Mouse (Mus musculus): ENCODE data around the gene Six6. TPM values are rescaled to one million over a fixed set of nuclear protein-coding genes. Genes with fewer than 3 reads are reported as not detected.

The Six6 gene
- polyA plus RNA-seq, 1 experiment from 2014 or later: not detected

DNA sequence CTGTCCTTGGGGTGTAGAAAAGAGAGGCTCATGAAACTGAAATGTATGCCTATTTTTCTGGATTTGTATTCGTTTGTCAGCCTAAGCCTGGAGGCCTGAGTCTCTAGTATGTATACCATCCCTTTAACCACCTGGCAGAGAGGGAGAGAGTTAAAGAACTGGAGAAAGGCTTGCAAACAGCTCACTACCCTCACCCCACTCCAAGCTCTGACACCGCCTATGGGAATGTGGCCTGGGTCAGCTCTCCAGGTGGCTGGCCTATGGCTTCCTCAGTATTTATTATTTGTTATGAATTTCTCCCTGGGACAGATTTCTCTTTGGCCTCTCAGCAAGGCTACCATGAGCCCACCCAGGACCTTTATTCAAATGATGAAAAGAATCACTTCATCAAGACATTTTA lies 7.6 kb downstream of the Six6 start:
- Histone ChIP-seq H3K27me3 (ENCODE audit: control insufficient read depth, insufficient read depth, low read length) (peaks cover 61% of the 10 kb centered on the region), H3K9ac (ENCODE audit: low read length) (no peak overlapping the region), H3K27ac (ENCODE audit: low read depth, low read length) (no peak overlapping the region), H3K4me2 (ENCODE audit: low read depth) (no peak overlapping the region), H3K4me3 (ENCODE audit: low read depth, low read length) (no peak overlapping the region), H3K4me1 (ENCODE audit: control insufficient read depth, insufficient read depth, low read length) (no peaks in the 10 kb centered on the region), H3K9me3 (ENCODE audit: control insufficient read depth, low read length) (no peaks in the 10 kb centered on the region), H3K36me3 (ENCODE audit: control insufficient read depth, insufficient read depth, low read length) (no peaks in the 10 kb centered on the region)
- no peak for ATAC-seq (ENCODE audit: insufficient read depth, low FRiP score, low TSS enrichment)
- WGBS: 23% methylated on average over 2 of the region's 2 CpGs
- DNase-seq (ENCODE audit: low spot score): no peak

DNA sequence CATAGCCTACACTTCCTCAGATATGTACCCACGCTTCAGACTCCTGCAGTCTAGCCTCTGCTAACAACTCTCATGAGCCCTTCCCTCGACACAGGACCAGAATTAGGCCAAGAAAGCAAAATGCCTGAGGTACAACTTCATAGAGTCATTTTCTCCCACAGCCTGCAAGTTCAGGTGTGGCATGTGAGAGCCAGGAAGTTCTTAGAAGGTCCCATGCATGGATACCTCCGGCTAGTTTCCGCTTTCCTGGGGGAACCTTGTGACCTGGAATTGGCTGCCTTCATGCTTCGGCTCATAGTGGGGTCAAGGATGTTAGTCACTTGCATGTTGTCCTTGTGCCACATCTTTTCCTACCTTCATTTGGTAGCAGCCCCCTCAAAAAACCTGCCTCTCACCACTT lies 13.4 kb downstream of the Six6 start:
- no peak overlapping the region for H3K9ac ChIP-seq (ENCODE audit: low read length)
- no peak overlapping the region for H3K4me2 ChIP-seq (ENCODE audit: low read depth)
- H3K36me3 ChIP-seq (ENCODE audit: control insufficient read depth, insufficient read depth, low read length): no peaks in the 10 kb centered on the region
- H3K4me1 ChIP-seq (ENCODE audit: control insufficient read depth, insufficient read depth, low read length): no peaks in the 10 kb centered on the region
- H3K4me3 ChIP-seq (ENCODE audit: low read depth, low read length): no peak overlapping the region
- H3K9me3 ChIP-seq (ENCODE audit: control insufficient read depth, low read length): no peaks in the 10 kb centered on the region
- DNase-seq (ENCODE audit: low spot score) (no peak), ATAC-seq (ENCODE audit: insufficient read depth, low FRiP score, low TSS enrichment) (no peak)
- H3K27ac ChIP-seq (ENCODE audit: low read depth, low read length): no peak overlapping the region
- H3K27me3 ChIP-seq (ENCODE audit: control insufficient read depth, insufficient read depth, low read length): peaks cover 5% of the 10 kb centered on the region
- WGBS: 83% methylated on average over 5 of the region's 5 CpGs

DNA sequence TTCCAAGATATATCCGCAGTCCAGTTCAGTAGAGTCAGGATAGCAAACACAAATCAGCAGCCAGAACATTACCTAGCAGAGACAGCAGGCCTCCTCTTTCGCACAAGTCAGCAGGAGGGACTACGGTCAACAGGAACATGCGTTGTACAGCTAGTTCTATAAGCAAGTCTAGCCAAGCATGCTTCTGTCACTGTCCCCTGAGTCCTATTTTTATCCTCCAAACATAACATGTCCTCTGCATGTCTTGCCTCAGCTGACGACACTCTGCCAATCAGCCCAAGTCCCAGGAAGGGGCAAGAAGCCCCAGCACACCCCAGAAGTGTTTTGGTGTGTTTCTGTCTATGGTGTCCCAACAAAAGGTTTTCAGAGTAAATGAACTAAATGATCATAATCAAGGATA lies 14.2 kb downstream of the Six6 start:
- WGBS: 84% methylated on average over 5 of the region's 5 CpGs
- H3K9ac ChIP-seq (ENCODE audit: low read length): no peak overlapping the region
- H3K9me3 ChIP-seq (ENCODE audit: control insufficient read depth, low read length): no peaks in the 10 kb centered on the region
- no peak overlapping the region for H3K4me2 ChIP-seq (ENCODE audit: low read depth)
- ATAC-seq (ENCODE audit: insufficient read depth, low FRiP score, low TSS enrichment) (no peak), DNase-seq (ENCODE audit: low spot score) (no peak)
- no peaks in the 10 kb centered on the region for H3K4me1 ChIP-seq (ENCODE audit: control insufficient read depth, insufficient read depth, low read length)
- no peak overlapping the region for H3K27ac ChIP-seq (ENCODE audit: low read depth, low read length)
- 0 out of 2 replicates have a peak, but pooled peaks cover 2% of the 10 kb centered on the region for H3K27me3 ChIP-seq (ENCODE audit: control insufficient read depth, insufficient read depth, low read length)
- no peaks in the 10 kb centered on the region for H3K36me3 ChIP-seq (ENCODE audit: control insufficient read depth, insufficient read depth, low read length)
- no peak overlapping the region for H3K4me3 ChIP-seq (ENCODE audit: low read depth, low read length)

GRCm38 (mm10) chr12:72954906-72955305 lies 15.2 kb downstream of the Six6 start:
- Histone ChIP-seq H3K27me3 (ENCODE audit: control insufficient read depth, insufficient read depth, low read length) (no peaks in the 10 kb centered on the region), H3K36me3 (ENCODE audit: control insufficient read depth, insufficient read depth, low read length) (no peaks in the 10 kb centered on the region), H3K9ac (ENCODE audit: low read length) (no peak overlapping the region), H3K4me1 (ENCODE audit: control insufficient read depth, insufficient read depth, low read length) (no peaks in the 10 kb centered on the region), H3K4me3 (ENCODE audit: low read depth, low read length) (no peak overlapping the region), H3K4me2 (ENCODE audit: low read depth) (no peak overlapping the region), H3K9me3 (ENCODE audit: control insufficient read depth, low read length) (no peaks in the 10 kb centered on the region), H3K27ac (ENCODE audit: low read depth, low read length) (no peak overlapping the region)
- DNase-seq (ENCODE audit: low spot score) (no peak), ATAC-seq (ENCODE audit: insufficient read depth, low FRiP score, low TSS enrichment) (no peak)
- WGBS: 77% methylated on average over 4 of the region's 4 CpGs

GRCm38 (mm10) chr12:72957829-72958424 lies 18.2 kb downstream of the Six6 start:
- Histone ChIP-seq H3K36me3 (ENCODE audit: control insufficient read depth, insufficient read depth, low read length) (no peaks in the 10 kb centered on the region), H3K4me1 (ENCODE audit: control insufficient read depth, insufficient read depth, low read length) (no peaks in the 10 kb centered on the region), H3K27ac (ENCODE audit: low read depth, low read length) (no peak overlapping the region), H3K4me3 (ENCODE audit: low read depth, low read length) (no peak overlapping the region), H3K9me3 (ENCODE audit: control insufficient read depth, low read length) (no peaks in the 10 kb centered on the region), H3K4me2 (ENCODE audit: low read depth) (no peak overlapping the region), H3K9ac (ENCODE audit: low read length) (no peak overlapping the region), H3K27me3 (ENCODE audit: control insufficient read depth, insufficient read depth, low read length) (no peaks in the 10 kb centered on the region)
- DNase-seq (ENCODE audit: low spot score) (no peak), ATAC-seq (ENCODE audit: insufficient read depth, low FRiP score, low TSS enrichment) (no peak)
- WGBS: 65% methylated on average over 6 of the region's 6 CpGs

- ATAC-seq (ENCODE audit: insufficient read depth, low FRiP score, low TSS enrichment): no peak
- no peaks in the 10 kb centered on the region for H3K4me1 ChIP-seq (ENCODE audit: control insufficient read depth, insufficient read depth, low read length)
These were observed 18.8 kb downstream of the Six6 start for GRCm38 (mm10) chr12:72958446-72958845.

GRCm38 (mm10) chr12:72962761-72963160 lies 23.1 kb downstream of the Six6 start:
- ATAC-seq (ENCODE audit: insufficient read depth, low FRiP score, low TSS enrichment): no peak
- no peak overlapping the region for H3K27ac ChIP-seq (ENCODE audit: low read depth, low read length)
- H3K4me3 ChIP-seq (ENCODE audit: low read depth, low read length): no peak overlapping the region
- no peak overlapping the region for H3K4me2 ChIP-seq (ENCODE audit: low read depth)
- H3K36me3 ChIP-seq (ENCODE audit: control insufficient read depth, insufficient read depth, low read length): no peaks in the 10 kb centered on the region
- H3K27me3 ChIP-seq (ENCODE audit: control insufficient read depth, insufficient read depth, low read length): no peaks in the 10 kb centered on the region
- DNase-seq (ENCODE audit: low spot score): no peak
- no peaks in the 10 kb centered on the region for H3K9me3 ChIP-seq (ENCODE audit: control insufficient read depth, low read length)
- no peak overlapping the region for H3K9ac ChIP-seq (ENCODE audit: low read length)
- no peaks in the 10 kb centered on the region for H3K4me1 ChIP-seq (ENCODE audit: control insufficient read depth, insufficient read depth, low read length)
- WGBS: 50% methylated on average over 6 of the region's 6 CpGs

More at GRCm38 (mm10) chr12:72958446-72958845, 18.8 kb downstream of the Six6 start:
- Histone ChIP-seq H3K9ac (ENCODE audit: low read length) (no peak overlapping the region), H3K4me2 (ENCODE audit: low read depth) (no peak overlapping the region), H3K36me3 (ENCODE audit: control insufficient read depth, insufficient read depth, low read length) (no peaks in the 10 kb centered on the region), H3K27ac (ENCODE audit: low read depth, low read length) (no peak overlapping the region), H3K27me3 (ENCODE audit: control insufficient read depth, insufficient read depth, low read length) (no peaks in the 10 kb centered on the region), H3K9me3 (ENCODE audit: control insufficient read depth, low read length) (no peaks in the 10 kb centered on the region), H3K4me3 (ENCODE audit: low read depth, low read length) (no peak overlapping the region)
- 92% methylated on average over 3 of the region's 3 CpGs for WGBS
- no peak for DNase-seq (ENCODE audit: low spot score)

DNA sequence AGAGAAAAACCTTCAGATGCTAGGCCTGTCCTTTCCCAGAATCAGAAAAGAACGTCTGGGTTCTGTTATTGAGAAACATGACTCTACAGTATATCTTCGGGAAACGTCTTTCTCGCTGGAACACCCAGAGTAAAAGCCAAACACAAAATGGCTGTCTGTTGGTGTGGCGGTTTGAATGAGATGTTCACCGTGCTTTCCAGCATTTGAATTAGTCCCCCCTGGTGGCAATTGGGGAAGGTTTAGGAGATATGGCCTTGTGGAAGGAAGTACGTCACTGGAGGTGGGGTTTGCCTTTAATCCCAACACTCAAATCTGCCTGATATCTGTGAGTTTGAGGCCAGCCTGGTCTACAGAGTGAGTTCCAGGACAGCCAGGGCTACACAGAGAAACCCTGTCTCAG lies 27.8 kb downstream of the Six6 start:
- no peak for ATAC-seq (ENCODE audit: insufficient read depth, low FRiP score, low TSS enrichment)
- Histone ChIP-seq H3K4me3 (ENCODE audit: low read depth, low read length) (no peak overlapping the region), H3K36me3 (ENCODE audit: control insufficient read depth, insufficient read depth, low read length) (no peaks in the 10 kb centered on the region), H3K9me3 (ENCODE audit: control insufficient read depth, low read length) (no peaks in the 10 kb centered on the region), H3K27ac (ENCODE audit: low read depth, low read length) (no peak overlapping the region), H3K4me1 (ENCODE audit: control insufficient read depth, insufficient read depth, low read length) (no peaks in the 10 kb centered on the region), H3K27me3 (ENCODE audit: control insufficient read depth, insufficient read depth, low read length) (no peaks in the 10 kb centered on the region), H3K9ac (ENCODE audit: low read length) (no peak overlapping the region), H3K4me2 (ENCODE audit: low read depth) (no peak overlapping the region)
- WGBS: 87% methylated on average over 7 of the region's 7 CpGs
- DNase-seq (ENCODE audit: low spot score): no peak

DNA sequence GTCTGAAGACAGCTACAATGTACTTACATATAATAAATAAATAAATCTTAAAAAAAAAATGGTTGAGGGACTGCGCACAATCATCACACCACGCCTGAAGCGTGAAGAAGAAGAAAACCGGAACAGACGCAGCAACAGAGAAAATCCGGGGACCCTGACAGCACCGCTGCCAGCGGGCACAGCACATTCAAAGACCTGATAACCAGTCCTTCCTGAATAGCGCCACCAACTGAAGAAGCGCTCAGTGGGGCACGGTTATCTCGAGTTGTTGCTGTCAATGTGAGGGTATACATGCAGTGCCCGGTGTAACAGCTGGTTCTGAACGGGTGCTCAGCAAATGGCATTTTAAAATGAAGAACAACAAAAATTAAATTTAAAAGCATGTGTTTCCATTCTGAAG lies 30.9 kb downstream of the Six6 start:
- no peak for DNase-seq (ENCODE audit: low spot score)
- Histone ChIP-seq H3K4me1 (ENCODE audit: control insufficient read depth, insufficient read depth, low read length) (no peaks in the 10 kb centered on the region), H3K36me3 (ENCODE audit: control insufficient read depth, insufficient read depth, low read length) (no peaks in the 10 kb centered on the region), H3K9me3 (ENCODE audit: control insufficient read depth, low read length) (no peaks in the 10 kb centered on the region), H3K4me2 (ENCODE audit: low read depth) (no peak overlapping the region), H3K27ac (ENCODE audit: low read depth, low read length) (no peak overlapping the region), H3K27me3 (ENCODE audit: control insufficient read depth, insufficient read depth, low read length) (0 out of 2 replicates have a peak, but pooled peaks cover under 1% of the 10 kb centered on the region), H3K9ac (ENCODE audit: low read length) (no peak overlapping the region), H3K4me3 (ENCODE audit: low read depth, low read length) (no peak overlapping the region)
- ATAC-seq (ENCODE audit: insufficient read depth, low FRiP score, low TSS enrichment): no peak
- WGBS: 66% methylated on average over 14 of the region's 14 CpGs

All from neural tube, embryonic 11.5 days (tissue).